Mouse (Mus musculus) bone marrow macrophage, adult 2 months (primary cell): ENCODE results near the gene Hoxd12.

ENCODE experiments used
- CTCF ChIP-seq: IDR thresholded peaks from 2 replicates; pipeline ENCODE4 v1.5.1; 2012; ENCODE audit warnings: low read depth, mild to moderate bottlenecking, low read length, moderate library complexity
- POLR2A ChIP-seq: IDR thresholded peaks from 2 replicates; pipeline ENCODE4 v1.6.1; 2012; ENCODE audit warnings: mild to moderate bottlenecking, low read depth, low read length, borderline replicate concordance

DNA sequence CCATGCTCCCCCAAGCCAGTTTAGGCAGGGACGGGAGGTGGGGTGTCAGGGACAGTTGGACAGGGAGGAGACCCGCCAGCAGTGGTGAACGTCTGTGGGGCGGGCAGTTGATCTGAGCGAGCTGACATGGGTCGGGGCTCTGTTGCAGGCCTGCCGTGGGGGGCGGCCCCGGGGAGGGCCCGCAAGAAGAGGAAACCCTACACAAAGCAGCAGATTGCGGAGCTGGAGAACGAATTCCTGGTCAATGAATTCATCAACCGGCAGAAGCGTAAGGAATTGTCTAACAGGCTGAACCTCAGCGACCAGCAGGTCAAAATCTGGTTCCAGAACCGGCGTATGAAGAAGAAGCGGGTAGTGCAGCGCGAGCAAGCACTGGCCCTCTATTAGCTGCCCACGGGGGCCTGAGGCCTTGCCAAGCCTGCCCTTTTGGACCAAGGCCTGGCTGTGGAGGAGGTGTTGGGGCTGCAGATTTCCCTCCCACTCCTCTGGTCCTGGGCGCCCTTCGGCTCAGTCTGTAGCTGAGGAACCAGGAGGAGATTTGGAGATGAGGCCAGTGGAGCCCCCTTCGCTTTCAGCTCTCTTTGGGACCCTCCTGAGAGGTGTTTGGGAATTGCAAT is 961 bp downstream of the Hoxd12 start:
- no peak for TF ChIP-seq CTCF
- TF ChIP-seq POLR2A = no peak
